Mouse (Mus musculus) embryonic facial prominence, embryonic 10.5 days (tissue): ENCODE results near the gene Trappc5. TPM values are rescaled to one million over a fixed set of nuclear protein-coding genes. Genes with fewer than 3 reads are reported as not detected.

Source experiments
- DNase-seq: peaks from one replicate; pipeline ENCODE4 v3.0.0-alpha.2; 2017; ENCODE audit warnings: low spot score
- H3K27ac ChIP-seq: fragments of 300-500 bp; sonication (generic); replicated peaks from 2 replicates; pipeline ENCODE4 v1.5.1; 2016; ENCODE audit warnings: mild to moderate bottlenecking
- H3K27me3 ChIP-seq: fragments of 300-500 bp; sonication (generic); replicated peaks from 2 replicates; pipeline ENCODE4 v1.6.1; 2016; ENCODE audit warnings: low read depth, mild to moderate bottlenecking; ENCODE audit not compliant: poor library complexity, severe bottlenecking
- H3K36me3 ChIP-seq: fragments of 300-500 bp; sonication (generic); replicated peaks from 2 replicates; pipeline ENCODE4 v1.6.1; 2016; ENCODE audit warnings: mild to moderate bottlenecking, moderate library complexity
- H3K4me1 ChIP-seq: fragments of 300-500 bp; sonication (generic); 2 replicates; pipeline ENCODE4 v1.6.1; 2016
- H3K4me3 ChIP-seq: fragments of 300-500 bp; sonication (generic); 2 replicates; pipeline ENCODE4 v1.5.1; 2016; ENCODE audit warnings: mild to moderate bottlenecking, moderate library complexity
- H3K9me3 ChIP-seq: fragments of 300-500 bp; sonication (generic); 2 replicates; pipeline ENCODE4 v1.6.1; 2016; ENCODE audit warnings: mild to moderate bottlenecking
- WGBS: fragments of 180-500 bp; shearing (Covaris S2); methylation state at CpG from one replicate; pipeline ENCODE4 v1.1.7; 2016; 5-methylcytosine and 5-hydroxymethylcytosine counted together
- polyA plus RNA-seq: library from polyadenylated mRNA; unstranded; fragments of >200 nt; fragmentation: Nextera tagmentation; extraction: Ambion mirVana; gene quantifications from 2 replicates; pipeline ENCODE4 v1.2.1, GENCODE M21; 2016

Trappc5 gene
- polyA plus RNA-seq, 1 experiment from 2014 or later: 44.6 TPM

DNA sequence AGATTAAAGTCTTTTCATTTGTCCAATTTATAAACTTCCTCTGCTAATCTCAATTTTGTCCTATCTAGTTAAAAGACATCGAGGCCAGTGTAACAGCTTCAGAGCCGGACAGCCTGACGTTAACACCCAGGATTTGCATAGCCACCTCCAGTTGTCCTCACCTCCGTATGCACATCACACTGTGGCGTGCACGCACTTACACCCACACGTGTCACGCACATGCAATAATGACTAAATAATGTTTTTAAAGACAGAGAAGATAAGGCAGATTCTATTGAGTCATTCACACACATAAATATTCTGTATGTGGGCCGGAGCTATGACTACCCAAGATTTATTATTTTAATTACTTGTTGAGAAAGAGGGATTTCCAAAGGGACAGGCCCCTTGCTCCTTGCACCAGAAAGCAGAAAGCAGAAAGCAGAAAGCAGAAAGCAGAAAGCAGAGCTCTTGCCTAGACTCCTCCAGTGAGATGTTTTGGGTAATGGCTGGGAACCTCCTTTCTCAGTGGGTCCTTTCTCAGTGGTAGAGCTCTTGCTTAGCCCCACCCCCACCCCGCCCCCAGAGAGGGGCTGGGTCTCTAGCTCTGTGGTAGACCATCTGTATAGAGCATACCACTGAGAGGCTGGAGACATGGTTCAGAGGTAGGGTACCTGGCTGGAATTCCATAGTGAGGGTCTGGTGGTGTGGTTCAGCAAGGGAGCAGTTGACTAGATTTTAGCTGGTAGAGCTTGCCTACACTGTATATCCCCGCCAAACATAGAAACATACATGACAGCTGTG lies 21.2 kb upstream of the Trappc5 start:
- H3K9me3 ChIP-seq: no peaks in the 10 kb centered on the region
- H3K36me3 ChIP-seq: no peaks in the 10 kb centered on the region
- H3K4me3 ChIP-seq: no peak overlapping the region
- 76% methylated on average over 11 of the region's 11 CpGs for WGBS
- no peak overlapping the region for H3K27ac ChIP-seq
- H3K27me3 ChIP-seq: no peaks in the 10 kb centered on the region
- no peak for DNase-seq
- peaks cover 13% of the 10 kb centered on the region for H3K4me1 ChIP-seq

DNA sequence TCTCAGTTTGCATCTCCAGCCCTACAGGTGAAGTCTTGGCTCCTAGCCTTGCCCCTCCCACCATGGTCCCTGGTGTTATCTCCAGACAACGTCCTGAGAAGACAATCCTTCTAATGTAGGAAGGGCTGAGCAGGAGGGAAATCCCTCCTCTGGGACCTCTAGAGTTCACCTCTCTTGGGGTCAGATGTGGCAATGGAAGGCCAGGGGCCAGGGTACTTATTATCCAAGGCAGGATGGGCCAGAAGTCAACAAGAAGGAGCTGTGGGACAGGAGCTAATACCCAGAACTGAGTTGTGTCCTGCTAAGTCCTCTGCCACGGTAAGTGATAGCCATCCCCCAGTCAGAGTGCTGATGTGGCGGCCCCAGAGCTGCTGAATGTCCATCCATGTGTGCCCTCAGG lies 20.6 kb upstream of the Trappc5 start, which contains the start of gene Retn:
Retn (plus strand) TSS at position 245 of the 400 bp plus-strand sequence.
- no peak within 1 kb of the TSS for H3K27ac ChIP-seq
- no peak for DNase-seq
- no peaks in the 10 kb centered on the region for H3K9me3 ChIP-seq
- H3K4me1 ChIP-seq: peaks cover 13% of the 10 kb centered on the region
- no peaks in the 10 kb centered on the region for H3K36me3 ChIP-seq
- WGBS: 76% methylated on average over 3 of the region's 3 CpGs
- no peak within 1 kb of the TSS for H3K4me3 ChIP-seq
- no peaks in the 10 kb centered on the region for H3K27me3 ChIP-seq

DNA sequence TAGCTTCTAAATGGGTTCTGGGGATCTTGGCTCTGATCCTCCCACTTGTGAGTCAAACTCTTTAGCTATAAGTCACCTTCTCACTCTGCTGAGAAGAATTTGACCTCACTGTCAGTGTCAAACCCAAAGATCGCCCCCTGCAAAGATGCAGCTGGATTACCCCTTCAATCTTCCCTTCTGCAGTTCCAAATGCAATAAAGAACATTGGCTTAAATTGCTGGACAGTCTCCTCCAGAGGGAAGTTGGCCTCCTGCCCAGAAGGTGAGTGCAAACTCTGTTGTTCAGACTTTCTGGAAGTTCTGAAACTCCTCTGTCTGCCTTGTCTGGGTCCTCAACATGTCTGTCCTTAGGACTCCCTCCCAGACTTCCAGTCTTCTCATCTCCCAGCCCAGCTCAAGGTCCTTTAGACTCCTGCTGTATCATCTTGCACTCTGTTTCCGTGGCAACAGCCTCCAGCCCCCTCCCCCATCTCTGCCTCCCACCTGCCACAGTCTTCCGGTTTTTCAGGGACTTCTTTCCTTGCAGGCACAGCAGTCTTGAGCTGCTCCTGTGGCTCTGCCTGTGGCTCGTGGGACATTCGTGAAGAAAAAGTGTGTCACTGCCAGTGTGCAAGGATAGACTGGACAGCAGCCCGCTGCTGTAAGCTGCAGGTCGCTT lies 19.2 kb upstream of the Trappc5 start:
- Histone ChIP-seq H3K36me3 (no peaks in the 10 kb centered on the region), H3K27ac (no peak overlapping the region), H3K9me3 (no peaks in the 10 kb centered on the region), H3K4me3 (peak overlapping the region; percentile 36), H3K4me1 (peaks cover 13% of the 10 kb centered on the region), H3K27me3 (no peaks in the 10 kb centered on the region)
- peak; percentile 62 for DNase-seq
- 25% methylated on average over 7 of the region's 7 CpGs for WGBS

DNA sequence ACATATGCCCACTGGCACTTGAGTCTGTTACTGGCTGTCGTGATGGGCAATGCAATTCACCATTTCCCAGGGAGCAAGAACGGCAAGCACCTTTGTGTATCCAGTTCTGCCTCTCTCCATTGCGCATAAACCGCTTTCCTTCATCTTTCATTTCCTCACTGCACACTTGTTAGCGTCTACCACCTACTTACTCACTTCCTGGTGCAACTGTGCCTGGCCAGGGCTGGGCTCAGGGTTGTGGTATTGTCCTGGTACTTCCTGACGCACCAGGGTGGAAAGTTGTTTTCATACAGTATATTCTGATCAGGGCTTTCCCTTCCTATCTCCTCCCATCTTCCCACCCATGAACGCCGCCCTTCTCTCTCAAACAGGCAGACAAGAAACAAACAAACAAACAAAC lies 15.2 kb upstream of the Trappc5 start:
- Histone ChIP-seq H3K27ac (no peak overlapping the region), H3K4me3 (no peak overlapping the region), H3K27me3 (no peaks in the 10 kb centered on the region), H3K36me3 (no peaks in the 10 kb centered on the region), H3K4me1 (peaks cover 13% of the 10 kb centered on the region), H3K9me3 (no peaks in the 10 kb centered on the region)
- DNase-seq: no peak
- WGBS: 84% methylated on average over 8 of the region's 8 CpGs

DNA sequence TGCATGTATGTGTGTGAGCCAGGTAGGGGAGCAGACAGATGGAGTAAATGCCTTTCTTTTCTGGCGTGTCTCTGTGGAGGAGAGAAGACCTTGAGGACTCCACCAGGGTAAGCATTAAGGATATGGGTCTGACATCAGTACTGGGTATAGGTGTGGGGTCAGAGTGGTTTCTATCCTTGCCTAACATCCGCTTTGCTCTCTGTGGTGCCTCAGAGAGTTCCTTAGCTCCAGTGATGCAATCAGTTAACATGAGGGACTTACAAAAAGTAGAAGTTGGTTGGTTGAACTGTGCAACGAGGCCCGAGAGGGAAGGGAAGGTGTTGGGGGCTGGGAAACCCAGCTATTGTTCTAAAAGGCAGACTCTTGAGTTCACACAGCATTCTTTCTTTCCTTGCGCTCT lies 11.7 kb upstream of the Trappc5 start:
- 75% methylated on average over 5 of the region's 5 CpGs for WGBS
- H3K36me3 ChIP-seq: no peaks in the 10 kb centered on the region
- H3K9me3 ChIP-seq: no peaks in the 10 kb centered on the region
- no peak for DNase-seq
- H3K4me1 ChIP-seq: no peaks in the 10 kb centered on the region
- no peak overlapping the region for H3K27ac ChIP-seq
- H3K4me3 ChIP-seq: no peak overlapping the region
- no peaks in the 10 kb centered on the region for H3K27me3 ChIP-seq

DNA sequence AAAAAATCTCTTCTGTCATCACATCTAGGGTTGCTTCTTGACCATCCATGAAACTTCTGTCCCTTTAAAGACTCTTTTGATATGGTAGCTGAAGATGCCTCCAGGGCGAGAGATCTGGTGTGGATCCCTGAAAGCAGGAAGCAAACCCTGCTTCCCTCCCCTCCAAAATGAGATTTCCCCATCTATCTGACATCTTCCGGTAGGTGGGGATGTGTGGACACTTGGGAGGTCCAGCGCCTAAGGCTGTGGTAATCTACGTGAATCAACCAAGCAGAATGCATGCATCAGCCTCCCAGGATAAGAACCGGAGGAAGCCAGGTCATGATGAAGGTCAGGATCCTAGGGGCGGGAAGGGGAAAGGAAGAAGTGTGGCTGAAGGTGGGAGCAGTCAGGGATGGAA lies 10.6 kb upstream of the Trappc5 start, which contains the start of gene Mcemp1:
Mcemp1 (plus strand) TSS at position 248 of the 400 bp plus-strand sequence.
- no peaks in the 10 kb centered on the region for H3K36me3 ChIP-seq
- no peaks in the 10 kb centered on the region for H3K4me1 ChIP-seq
- no peak for DNase-seq
- H3K27ac ChIP-seq: no peak within 1 kb of the TSS
- WGBS: 70% methylated on average over 6 of the region's 6 CpGs
- no peak within 1 kb of the TSS for H3K4me3 ChIP-seq
- no peaks in the 10 kb centered on the region for H3K27me3 ChIP-seq
- no peaks in the 10 kb centered on the region for H3K9me3 ChIP-seq

DNA sequence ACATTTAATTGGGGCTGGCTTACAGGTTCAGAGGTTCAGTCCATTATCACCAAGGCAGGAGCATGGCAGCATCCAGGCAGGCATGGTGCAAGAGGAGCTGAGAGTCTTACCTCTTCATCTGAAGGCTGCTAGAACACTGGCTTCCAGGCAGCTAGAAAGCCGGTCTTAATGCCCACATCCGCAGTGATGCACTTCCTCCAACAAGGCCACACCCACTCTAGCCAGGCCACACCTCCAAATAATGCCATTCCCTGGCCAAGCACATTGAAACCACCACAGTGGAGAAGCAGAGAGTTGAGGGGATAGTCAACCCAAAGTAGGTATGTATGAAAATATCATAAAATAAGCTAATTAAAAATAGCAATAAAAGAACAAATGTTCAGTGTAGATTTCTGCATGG lies 5.7 kb upstream of the Trappc5 start:
- Histone ChIP-seq H3K36me3 (no peaks in the 10 kb centered on the region), H3K9me3 (no peaks in the 10 kb centered on the region), H3K4me1 (peaks cover 7% of the 10 kb centered on the region), H3K27me3 (no peaks in the 10 kb centered on the region), H3K27ac (no peak overlapping the region), H3K4me3 (no peak overlapping the region)
- WGBS: 85% methylated on average over 2 of the region's 2 CpGs
- DNase-seq: no peak

DNA sequence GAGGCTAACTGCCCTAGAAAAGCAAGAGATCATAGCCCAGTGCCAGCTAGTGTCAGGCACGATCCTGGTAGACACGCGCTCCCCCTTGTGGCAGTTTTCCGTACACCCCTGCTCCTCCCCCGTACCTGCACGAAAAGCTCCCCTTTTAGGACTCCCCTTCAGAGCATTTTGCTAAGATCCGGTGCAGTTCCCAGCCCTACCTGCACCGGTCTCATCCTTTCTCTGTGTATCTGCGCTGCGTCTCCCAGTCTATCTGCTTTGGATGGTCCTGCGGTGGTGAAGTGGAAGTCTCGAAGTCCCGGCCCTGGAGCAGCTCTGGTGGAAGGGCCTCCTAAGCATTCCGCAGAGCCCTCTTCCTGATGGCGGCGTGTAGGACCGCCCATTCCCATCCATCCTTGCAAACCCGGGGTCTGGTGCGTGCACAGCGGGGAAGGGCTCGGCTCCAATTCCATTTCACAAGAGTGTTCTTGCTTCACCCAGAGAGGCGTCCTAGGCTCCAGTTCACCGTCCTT lies 4.1 kb upstream of the Trappc5 start, which contains the start of gene Fcor:
Fcor (minus strand) TSS at position 383 of the 512 bp plus-strand sequence.
- Histone ChIP-seq H3K9me3 (no peaks in the 10 kb centered on the region), H3K4me3 (peak within 1 kb of the TSS; percentile 64), H3K27ac (peak within 1 kb of the TSS; percentile 84), H3K36me3 (no peaks in the 10 kb centered on the region), H3K4me1 (peaks cover 10% of the 10 kb centered on the region), H3K27me3 (no peaks in the 10 kb centered on the region)
- DNase-seq: peak; percentile 87
- WGBS: under 1% methylated on average over 23 of the region's 23 CpGs

DNA sequence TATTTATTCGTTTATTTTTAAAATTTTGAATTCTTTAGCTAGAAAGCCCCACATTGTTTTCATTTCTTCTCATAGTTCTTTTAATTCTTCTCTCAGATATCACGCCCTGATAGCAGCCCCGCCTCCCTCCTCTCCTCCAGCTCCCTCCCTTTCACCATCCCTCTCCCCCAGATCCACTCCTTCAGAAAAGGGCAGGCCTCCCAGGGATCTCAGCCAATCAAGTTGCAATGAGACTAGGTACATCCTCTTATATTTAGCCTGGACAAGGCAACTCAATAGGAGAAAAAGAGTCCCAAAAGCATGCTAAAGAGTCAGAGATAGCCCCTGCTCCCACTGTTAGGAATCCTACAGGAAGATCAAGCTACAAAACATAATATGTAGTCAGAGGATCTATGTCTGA lies 1.4 kb upstream of the Trappc5 start:
- Histone ChIP-seq H3K27ac (no peak overlapping the region), H3K4me1 (peaks cover 19% of the 10 kb centered on the region), H3K4me3 (no peak overlapping the region), H3K27me3 (no peaks in the 10 kb centered on the region), H3K36me3 (peaks cover 15% of the 10 kb centered on the region), H3K9me3 (peaks cover 4% of the 10 kb centered on the region; the same call in 1 of the 2 replicates)
- no peak for DNase-seq
- 64% methylated on average over 3 of the region's 3 CpGs for WGBS

DNA sequence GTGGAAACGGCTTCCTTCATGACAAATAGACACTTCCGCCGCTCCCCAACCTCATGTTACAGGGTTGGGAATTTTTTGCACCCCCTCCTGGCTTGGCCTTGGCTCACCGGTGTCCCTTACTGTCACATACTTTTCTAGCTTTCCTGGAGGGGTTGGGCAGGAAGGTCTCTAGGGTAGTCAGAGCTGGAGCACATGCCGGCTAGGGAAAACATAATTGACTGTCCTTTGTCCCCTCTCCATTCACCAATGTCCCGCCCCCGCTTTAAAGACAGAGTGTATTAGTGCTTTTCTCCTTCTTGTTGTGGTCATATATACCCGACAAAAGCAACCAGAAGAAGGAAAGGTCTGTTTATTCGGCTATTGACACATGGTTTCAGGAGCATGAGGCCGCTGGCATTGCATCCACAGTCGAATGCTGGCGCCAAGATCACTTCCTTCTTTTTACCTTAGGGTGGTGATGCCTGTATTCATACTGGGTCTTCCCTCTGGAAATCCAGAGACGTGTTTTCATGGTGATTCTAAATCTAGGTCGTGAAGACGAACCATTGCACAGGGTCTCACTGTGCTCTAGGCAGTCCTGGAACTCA lies 987 bp downstream of the Trappc5 start:
- Histone ChIP-seq H3K27ac (peak overlapping the region; percentile 94), H3K4me3 (peak overlapping the region; percentile 87), H3K9me3 (peaks cover 4% of the 10 kb centered on the region; the same call in 1 of the 2 replicates), H3K36me3 (peaks cover 39% of the 10 kb centered on the region), H3K27me3 (no peaks in the 10 kb centered on the region), H3K4me1 (peaks cover 19% of the 10 kb centered on the region)
- DNase-seq: peak; percentile 38
- 8% methylated on average over 15 of the region's 15 CpGs for WGBS

DNA sequence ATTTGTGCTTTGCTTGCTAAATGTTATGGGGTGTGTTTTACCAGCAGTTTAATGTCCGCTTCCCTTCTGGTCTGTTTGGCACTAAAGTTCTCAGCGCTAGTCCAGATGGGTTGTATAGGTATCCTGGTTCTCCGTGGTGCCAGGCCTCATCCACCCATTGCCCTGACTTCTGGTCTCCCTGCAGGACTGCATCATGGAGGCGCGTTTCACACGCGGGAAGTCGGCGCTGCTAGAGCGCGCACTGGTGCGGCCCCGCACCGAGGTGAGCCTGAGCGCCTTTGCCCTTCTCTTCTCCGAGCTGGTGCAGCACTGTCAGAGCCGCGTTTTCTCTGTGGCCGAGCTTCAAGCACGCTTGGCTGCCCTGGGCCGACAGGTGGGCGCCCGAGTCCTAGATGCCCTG lies 2.7 kb downstream of the Trappc5 start:
- Histone ChIP-seq H3K4me1 (peaks cover 13% of the 10 kb centered on the region), H3K27me3 (no peaks in the 10 kb centered on the region), H3K9me3 (peaks cover 4% of the 10 kb centered on the region; the same call in 1 of the 2 replicates), H3K4me3 (no peak overlapping the region), H3K36me3 (peaks cover 54% of the 10 kb centered on the region), H3K27ac (no peak overlapping the region)
- no peak for DNase-seq
- 97% methylated on average over 23 of the region's 23 CpGs for WGBS

DNA sequence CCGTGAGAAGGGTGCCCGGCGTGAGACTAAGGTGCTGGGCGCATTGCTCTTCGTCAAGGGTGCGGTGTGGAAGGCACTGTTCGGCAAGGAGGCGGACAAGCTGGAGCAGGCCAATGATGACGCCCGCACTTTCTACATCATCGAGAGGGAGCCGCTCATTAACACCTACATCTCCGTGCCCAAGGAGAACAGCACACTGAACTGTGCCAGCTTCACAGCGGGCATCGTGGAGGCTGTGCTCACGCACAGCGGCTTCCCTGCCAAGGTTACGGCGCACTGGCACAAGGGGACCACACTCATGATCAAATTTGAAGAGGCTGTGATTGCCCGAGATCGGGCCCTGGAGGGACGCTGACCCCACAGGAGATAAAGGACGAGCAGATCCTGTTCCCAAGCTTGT lies 3.1 kb downstream of the Trappc5 start:
- H3K27me3 ChIP-seq: no peaks in the 10 kb centered on the region
- DNase-seq: no peak
- H3K4me3 ChIP-seq: no peak overlapping the region
- H3K36me3 ChIP-seq: peaks cover 54% of the 10 kb centered on the region
- WGBS: 97% methylated on average over 23 of the region's 23 CpGs
- H3K4me1 ChIP-seq: peaks cover 13% of the 10 kb centered on the region
- H3K27ac ChIP-seq: no peak overlapping the region
- H3K9me3 ChIP-seq: peaks cover 4% of the 10 kb centered on the region; the same call in 1 of the 2 replicates
